Mouse (Mus musculus): Measurements from ENCODE around the gene Lce3d.

Gene Lce3d

GRCm38 (mm10) chr3:92957090-92957489, at the start of gene Lce3d:
Gene Lce3d, plus strand, starts transcription at chr3:92957390.
- no peak for DNase-seq

GRCm38 (mm10) chr3:92907571-92907970, 49.6 kb upstream of the Lce3d start:
- peak; percentile 49 for DNase-seq

- peak; percentile 19 for DNase-seq
Observed at GRCm38 (mm10) chr3:92920364-92920763, 36.8 kb upstream of the Lce3d start.

GRCm38 (mm10) chr3:92926130-92926529, 31.1 kb upstream of the Lce3d start, which contains the start of gene Lce3a:
Gene Lce3a, minus strand, starts transcription at chr3:92926230.
- DNase-seq: no peak

- DNase-seq: no peak
Observed at GRCm38 (mm10) chr3:92932679-92933078, 24.5 kb upstream of the Lce3d start, which contains the start of gene Lce3b. Gene Lce3b, plus strand, starts transcription at chr3:92932979.

- no peak for DNase-seq
Observed at GRCm38 (mm10) chr3:92944186-92944585, 13.0 kb upstream of the Lce3d start, which contains the start of gene Lce3c. Gene Lce3c, plus strand, starts transcription at chr3:92944486.

- DNase-seq: no peak
Observed at GRCm38 (mm10) chr3:92966761-92967160, 9.6 kb downstream of the Lce3d start, which contains the start of gene Lce3e. Gene Lce3e, plus strand, starts transcription at chr3:92967061.

- no peak for DNase-seq
Observed at GRCm38 (mm10) chr3:92978484-92978883, 21.3 kb downstream of the Lce3d start.

GRCm38 (mm10) chr3:92991926-92992325, 34.7 kb downstream of the Lce3d start, which contains the start of gene Lce3f:
Gene Lce3f, plus strand, starts transcription at chr3:92992226.
- no peak for DNase-seq

- peak; percentile 76 for DNase-seq
Observed at GRCm38 (mm10) chr3:92998691-92999090, 41.5 kb downstream of the Lce3d start.

GRCm38 (mm10) chr3:93000621-93001020, 43.4 kb downstream of the Lce3d start:
- no peak for DNase-seq

GRCm38 (mm10) chr3:93002843-93003242, 45.7 kb downstream of the Lce3d start:
- DNase-seq: peak; percentile 11
